Mouse (Mus musculus) thymus, adult 2 months (tissue): ENCODE measurements around the gene Esam. TPM values are rescaled to one million over a fixed set of nuclear protein-coding genes. Genes with fewer than 3 reads are reported as not detected.

Experiments
- DNase-seq: peaks from one replicate; pipeline ENCODE4 v3.0.0; 2021
- H3K27ac ChIP-seq: fragments of 200-500 bp; 2 replicates; pipeline ENCODE4 v1.5.1; 2012; ENCODE audit warnings: low read length, control low read depth; ENCODE audit not compliant: control insufficient read depth, insufficient read depth
- H3K27me3 ChIP-seq: fragments of 200-500 bp; 2 replicates; pipeline ENCODE4 v1.6.1; 2012; ENCODE audit warnings: mild to moderate bottlenecking, low read length, moderate library complexity, mixed read lengths; ENCODE audit not compliant: control insufficient read depth, insufficient read depth
- H3K36me3 ChIP-seq: fragments of 200-500 bp; 2 replicates; pipeline ENCODE4 v1.6.1; 2012; ENCODE audit warnings: mild to moderate bottlenecking, low read length, moderate library complexity; ENCODE audit not compliant: control insufficient read depth, insufficient read depth
- H3K4me1 ChIP-seq: fragments of 200-500 bp; replicated peaks from 2 replicates; pipeline ENCODE4 v1.6.1; 2012; ENCODE audit warnings: low read length; ENCODE audit not compliant: control insufficient read depth, insufficient read depth
- H3K4me3 ChIP-seq: fragments of 200-500 bp; 2 replicates; pipeline ENCODE4 v1.5.1; 2012; ENCODE audit warnings: mild to moderate bottlenecking, low read length, control low read depth, moderate library complexity; ENCODE audit not compliant: control insufficient read depth, insufficient read depth
- CTCF ChIP-seq: fragments of 200-500 bp; IDR thresholded peaks from 2 replicates; pipeline ENCODE4 v1.5.1; 2012; ENCODE audit warnings: mild to moderate bottlenecking, control low read depth, low read length, moderate library complexity, borderline replicate concordance; ENCODE audit not compliant: control insufficient read depth, poor library complexity, insufficient read depth; ENCODE audit errors: extremely low read depth
- POLR2A ChIP-seq: fragments of 200-500 bp; IDR thresholded peaks from 2 replicates; pipeline ENCODE4 v1.6.1; 2012; ENCODE audit warnings: mild to moderate bottlenecking, low read length, control low read depth, moderate library complexity; ENCODE audit not compliant: control insufficient read depth, poor library complexity, insufficient read depth; ENCODE audit errors: extremely low read depth
- WGBS: fragments of 180-500 bp; shearing (Covaris S2); methylation state at CpG from one replicate; pipeline ENCODE4 v1.1.7; 2018; 5-methylcytosine and 5-hydroxymethylcytosine counted together
- polyA plus RNA-seq: library from polyadenylated mRNA; depleted of rRNA; stranded (reverse); fragments of >200 nt; gene quantifications from 2 replicates; pipeline ENCODE4 v1.2.3, GENCODE M21; 2012

Gene Esam
- polyA plus RNA-seq, 1 experiment, result 14.1 TPM

DNA sequence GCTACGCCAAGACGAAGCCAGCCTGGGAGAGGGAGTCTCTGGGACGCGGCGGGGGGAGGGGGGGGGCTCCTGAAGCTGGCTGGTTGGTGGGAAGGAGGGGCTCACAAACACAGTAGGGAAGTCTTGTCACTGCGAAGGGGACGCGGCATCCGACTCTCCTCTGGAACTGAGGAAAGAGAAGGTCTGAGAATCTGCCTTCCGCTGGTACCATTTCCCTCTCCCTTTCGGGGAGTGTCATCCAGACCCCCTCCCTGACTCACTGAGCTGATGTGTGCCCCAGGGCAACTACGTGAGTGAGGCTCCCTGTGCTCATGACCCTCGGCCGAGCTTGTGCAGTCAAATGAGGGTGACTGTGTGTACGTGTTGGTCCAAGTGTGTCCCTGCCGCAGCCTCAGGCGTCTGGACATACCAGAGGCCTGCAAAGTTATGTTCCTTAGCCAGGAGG, 17.3 kb downstream of the Esam start:
- TF ChIP-seq CTCF, result no peak
- TF ChIP-seq POLR2A, result no peak
- no peaks in the 10 kb centered on the region for H3K36me3 ChIP-seq
- WGBS, result 82% methylated on average over 17 of the region's 17 CpGs
- DNase-seq, result no peak
- H3K27me3 ChIP-seq, result no peaks in the 10 kb centered on the region
- peak overlapping the region; percentile 12 for H3K4me3 ChIP-seq
- H3K27ac ChIP-seq, result no peak overlapping the region
- H3K4me1 ChIP-seq, result 0 out of 2 replicates have a peak, but pooled peaks cover 6% of the 10 kb centered on the region

DNA sequence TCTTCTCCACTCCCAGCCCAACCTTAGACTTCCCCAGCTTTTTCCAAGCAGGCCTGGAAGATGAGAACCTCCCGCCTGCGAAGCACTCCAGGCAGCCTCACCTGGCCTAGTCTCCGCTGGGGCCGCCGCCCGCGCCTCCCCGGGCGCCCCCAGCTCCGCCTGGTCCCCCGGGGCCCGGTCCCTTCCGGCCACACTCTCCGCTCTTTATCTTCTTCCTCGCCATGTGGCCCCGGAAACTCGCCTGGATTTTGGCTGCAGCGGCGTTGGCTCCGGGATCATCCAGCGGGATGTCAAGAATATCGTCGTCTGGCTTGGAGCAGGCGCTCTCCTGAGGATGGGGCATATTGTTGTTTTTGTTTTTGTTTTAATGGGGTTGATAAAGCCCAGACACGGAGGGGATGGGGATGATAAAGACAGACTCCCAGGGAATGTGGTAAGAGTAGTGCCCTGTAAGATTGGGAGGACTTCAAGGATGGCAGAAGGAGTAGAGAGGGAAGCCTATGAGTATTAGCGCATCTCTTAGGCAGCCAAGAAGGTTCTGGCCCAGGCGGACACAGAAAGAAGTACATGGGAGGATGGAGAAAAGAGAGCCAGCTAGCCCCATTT, 18.1 kb downstream of the Esam start:
- TF ChIP-seq POLR2A, result no peak
- no peak for TF ChIP-seq CTCF
- no peak overlapping the region for H3K4me3 ChIP-seq
- no peaks in the 10 kb centered on the region for H3K27me3 ChIP-seq
- 87% methylated on average over 27 of the region's 27 CpGs for WGBS
- no peak for DNase-seq
- no peaks in the 10 kb centered on the region for H3K36me3 ChIP-seq
- 0 out of 2 replicates have a peak, but pooled peaks cover 6% of the 10 kb centered on the region for H3K4me1 ChIP-seq
- no peak overlapping the region for H3K27ac ChIP-seq

DNA sequence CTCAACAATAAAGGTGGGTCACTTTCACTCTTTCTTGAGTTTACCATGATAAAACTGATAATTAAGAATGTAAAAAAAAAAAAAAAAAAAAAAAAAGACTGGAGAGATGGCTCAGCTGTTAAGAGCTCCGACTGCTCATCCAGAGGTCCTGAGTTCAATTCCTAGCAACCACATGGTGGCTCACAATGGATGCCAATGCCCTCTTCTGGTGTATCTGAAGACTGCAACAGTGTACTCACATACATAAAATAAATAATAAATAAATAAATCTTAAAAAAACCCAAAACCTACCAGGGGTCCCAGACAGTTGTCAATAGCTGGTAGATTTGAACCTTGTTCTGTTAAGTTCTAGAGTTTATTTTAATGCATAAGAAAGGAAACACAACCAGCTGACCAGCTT, 19.0 kb downstream of the Esam start:
- TF ChIP-seq POLR2A (no peak), CTCF (no peak)
- Histone ChIP-seq H3K4me3 (no peak overlapping the region), H3K4me1 (peaks cover 9% of the 10 kb centered on the region), H3K27me3 (no peaks in the 10 kb centered on the region), H3K36me3 (no peaks in the 10 kb centered on the region), H3K27ac (no peak overlapping the region)
- DNase-seq, result no peak
- 100% methylated on average over 1 of the region's 1 CpGs for WGBS

DNA sequence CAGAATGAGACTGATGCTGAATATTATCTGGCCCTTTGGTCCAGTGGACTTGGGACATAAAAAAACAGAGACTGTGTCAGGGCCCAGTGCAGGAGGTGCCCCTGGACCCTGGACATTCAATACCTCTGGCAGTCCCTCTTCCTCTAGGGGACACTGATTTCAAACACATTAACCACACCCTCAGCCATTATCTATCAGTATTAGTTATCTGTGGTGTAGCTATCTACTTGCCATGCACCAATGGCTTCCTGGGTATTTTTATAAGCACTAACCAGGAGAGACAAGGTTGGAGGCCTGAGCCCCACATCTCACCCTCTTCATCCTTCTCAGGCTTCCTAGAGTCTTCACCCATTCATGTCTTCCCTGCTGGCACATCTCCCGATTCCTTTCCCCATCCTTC, 22.6 kb downstream of the Esam start:
- Histone ChIP-seq H3K4me3 (no peak overlapping the region), H3K27ac (no peak overlapping the region), H3K4me1 (peaks cover 28% of the 10 kb centered on the region), H3K36me3 (no peaks in the 10 kb centered on the region), H3K27me3 (no peaks in the 10 kb centered on the region)
- DNase-seq, result no peak
- TF ChIP-seq POLR2A (no peak), CTCF (no peak)
- 89% methylated on average over 1 of the region's 1 CpGs for WGBS

DNA sequence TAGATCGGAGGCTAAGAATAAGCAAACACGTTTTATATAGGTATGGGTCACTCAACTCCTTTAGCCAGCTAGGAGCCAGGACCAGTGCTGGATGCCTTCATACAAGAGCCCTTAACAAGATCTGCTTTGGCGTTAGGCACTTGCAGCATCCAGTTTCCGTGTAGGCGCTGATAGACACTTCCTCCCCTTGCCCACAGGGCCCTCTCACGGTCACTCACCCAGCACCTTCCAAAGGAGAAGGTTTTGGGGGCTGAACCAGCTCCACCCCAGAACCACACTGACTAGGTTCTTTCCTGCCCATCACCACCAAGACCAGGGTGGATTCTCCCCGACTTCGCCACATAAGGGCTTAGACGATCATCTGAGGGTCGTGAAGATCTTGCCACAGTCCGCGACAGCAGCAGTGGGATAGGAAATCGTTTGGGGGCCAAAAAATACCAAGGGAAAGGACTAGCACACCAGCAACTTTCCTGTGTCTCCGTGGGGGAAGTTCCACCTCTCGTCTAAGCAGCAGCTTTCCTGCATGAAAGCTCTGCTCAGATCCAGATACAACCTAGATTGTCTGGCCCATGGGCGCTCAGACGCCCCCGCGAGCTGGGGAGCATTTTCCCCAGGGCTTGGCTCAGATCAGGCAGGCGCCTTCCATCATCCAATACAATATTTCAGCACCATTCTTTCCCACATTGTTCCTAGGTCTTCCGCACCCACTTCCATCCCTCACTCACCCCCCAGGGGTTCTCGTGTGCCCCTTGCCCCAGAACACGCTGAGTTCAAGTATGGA, 24.1 kb downstream of the Esam start:
- no peak for DNase-seq
- Histone ChIP-seq H3K4me3 (peak overlapping the region; percentile 43), H3K27me3 (no peaks in the 10 kb centered on the region), H3K27ac (no peak overlapping the region), H3K4me1 (peaks cover 31% of the 10 kb centered on the region), H3K36me3 (no peaks in the 10 kb centered on the region)
- TF ChIP-seq CTCF, result no peak
- TF ChIP-seq POLR2A, result no peak
- WGBS, result 3% methylated on average over 23 of the region's 23 CpGs

DNA sequence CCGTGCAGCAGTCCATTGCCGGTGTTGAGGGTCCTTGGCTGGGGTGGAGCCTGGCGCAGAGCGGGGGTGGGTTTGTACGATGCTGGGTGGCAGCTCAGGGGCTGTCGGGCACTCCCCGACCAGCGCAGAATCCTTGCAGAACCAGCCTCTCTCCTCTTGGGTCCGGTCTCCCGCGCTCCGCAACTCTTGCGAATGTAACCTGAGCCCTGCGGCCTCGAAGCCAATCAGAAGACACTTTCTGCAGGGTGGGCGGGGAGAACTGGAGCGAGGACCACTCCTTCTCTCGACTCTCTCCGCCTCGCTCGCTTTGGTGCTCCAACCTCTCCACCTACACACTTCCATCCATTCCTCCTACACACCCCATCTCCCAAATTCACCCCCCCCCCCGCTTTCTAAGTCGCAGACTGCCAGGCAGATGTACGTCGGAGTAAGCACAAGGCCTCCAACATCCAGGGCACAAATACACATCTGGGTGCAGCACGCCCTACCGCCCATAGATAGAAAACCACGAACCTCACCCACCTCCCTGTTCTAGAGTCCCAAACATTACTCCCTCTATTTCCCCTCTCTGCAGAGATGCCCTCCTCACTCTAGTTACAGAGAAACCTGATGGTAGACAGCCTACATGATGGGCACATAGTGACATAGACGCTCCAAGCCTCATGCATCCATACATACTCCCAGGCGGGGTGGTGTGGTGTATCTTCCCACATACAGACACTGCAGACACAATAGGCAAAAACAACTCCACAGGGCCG, 24.8 kb downstream of the Esam start, which contains the start of gene Nrgn:
Gene Nrgn, minus strand, starts transcription at position 369 of the 758 bp plus-strand sequence.
- no peak within 1 kb of the TSS for H3K27ac ChIP-seq
- WGBS, result 5% methylated on average over 31 of the region's 31 CpGs
- peaks cover 31% of the 10 kb centered on the region for H3K4me1 ChIP-seq

More for the DNA sequence above, 24.8 kb downstream of the Esam start, which contains the start of gene Nrgn:
- DNase-seq, result peak; percentile 75
- H3K27me3 ChIP-seq, result no peaks in the 10 kb centered on the region
- no peaks in the 10 kb centered on the region for H3K36me3 ChIP-seq
- TF ChIP-seq POLR2A (no peak), CTCF (no peak)
- H3K4me3 ChIP-seq, result peak within 1 kb of the TSS; percentile 43
